Mouse (Mus musculus) myocyte (in vitro differentiated cells): ENCODE measurements around the gene Slc23a2.

Source experiments
- CEBPB ChIP-seq: IDR thresholded peaks from 2 replicates; pipeline ENCODE4 v1.6.1; 2011; ENCODE audit warnings: mild to moderate bottlenecking, moderate library complexity; ENCODE audit not compliant: poor library complexity, insufficient read depth, severe bottlenecking
- MAX ChIP-seq: IDR thresholded peaks from one replicate; pipeline ENCODE4 v1.6.1; 2011; ENCODE audit warnings: low read depth, mild to moderate bottlenecking, control low read depth
- MYOG ChIP-seq, 3 experiments: IDR thresholded peaks; one replicate each; pipeline ENCODE4 v1.6.1; 2011; ENCODE audit warnings: control low read depth in 2 of 3, low read depth in 2 of 3, mild to moderate bottlenecking in 2 of 3; ENCODE audit not compliant: insufficient read length in 2 of 3, control insufficient read depth in 1 of 3, insufficient read depth in 1 of 3
- POLR2A ChIP-seq: IDR thresholded peaks from one replicate; pipeline ENCODE4 v1.6.1; 2011; ENCODE audit warnings: low read depth, mild to moderate bottlenecking, control low read depth, moderate library complexity; ENCODE audit not compliant: insufficient read length
- POLR2AphosphoS2 ChIP-seq: IDR thresholded peaks from one replicate; pipeline ENCODE4 v1.6.1; 2011; ENCODE audit warnings: low read depth, control low read depth; ENCODE audit not compliant: insufficient read length
- TCF12 ChIP-seq: IDR thresholded peaks from one replicate; pipeline ENCODE4 v1.6.1; 2011; ENCODE audit warnings: mild to moderate bottlenecking, control low read depth; ENCODE audit not compliant: poor library complexity, insufficient read depth, severe bottlenecking

DNA sequence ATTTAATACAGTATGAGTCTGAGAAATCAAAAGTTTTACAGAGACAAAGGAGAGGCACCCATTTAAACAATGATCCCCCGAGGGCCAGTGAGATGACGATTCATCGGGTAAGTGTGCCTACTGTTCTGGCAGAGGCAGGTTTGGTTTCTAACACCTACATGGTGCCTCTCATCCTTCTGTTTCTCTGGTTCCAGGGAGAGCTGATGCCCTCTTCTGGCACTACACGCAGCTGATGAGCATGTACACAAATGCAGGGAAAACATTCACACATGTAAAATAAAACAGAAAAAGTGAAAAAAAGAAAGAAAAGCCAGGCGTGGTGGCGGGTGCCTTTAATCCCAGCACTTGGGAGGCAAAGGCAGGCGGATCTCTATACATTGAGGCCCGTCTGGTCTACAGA lies 85.0 kb downstream of the Slc23a2 start:
- TF ChIP-seq POLR2A (no peak), POLR2AphosphoS2 (no peak), TCF12 (no peak), MYOG (IDR thresholded peaks at IDR 0.05; ENCODE audit: control insufficient read depth in 1 of 3, insufficient read depth in 1 of 3, insufficient read length in 2 of 3, low read depth in 2 of 3) (no peak), MAX (no peak), CEBPB (no peak)
